Mouse (Mus musculus) stomach, postnatal 0 days (tissue): ENCODE data around the gene Defb36.

Source experiments
- CTCF ChIP-seq: IDR thresholded peaks from 2 replicates; pipeline ENCODE4 v1.5.1; 2016; ENCODE audit warnings: antibody characterized with exemption, low read depth, mild to moderate bottlenecking, moderate library complexity
- EP300 ChIP-seq: optimal IDR thresholded peaks from 2 replicates; pipeline ENCODE3; 2016; ENCODE audit warnings: antibody characterized with exemption

- no peak for TF ChIP-seq CTCF
- no peak for TF ChIP-seq EP300
Measured at GRCm38 (mm10) chr2:152607746-152608145, 3.6 kb downstream of the Defb36 start.
